Mouse (Mus musculus) embryo, embryonic 9.5 days (tissue): Measurements from ENCODE around the gene Slc32a1.
A peak's percentile ranks its signal among the peaks of the same experiment; 100 is the strongest.

Experiments
- DNase-seq: peaks from one replicate; pipeline ENCODE4 v3.0.0-alpha.2; 2017; ENCODE audit errors: extremely low spot score

Slc32a1 gene

DNA sequence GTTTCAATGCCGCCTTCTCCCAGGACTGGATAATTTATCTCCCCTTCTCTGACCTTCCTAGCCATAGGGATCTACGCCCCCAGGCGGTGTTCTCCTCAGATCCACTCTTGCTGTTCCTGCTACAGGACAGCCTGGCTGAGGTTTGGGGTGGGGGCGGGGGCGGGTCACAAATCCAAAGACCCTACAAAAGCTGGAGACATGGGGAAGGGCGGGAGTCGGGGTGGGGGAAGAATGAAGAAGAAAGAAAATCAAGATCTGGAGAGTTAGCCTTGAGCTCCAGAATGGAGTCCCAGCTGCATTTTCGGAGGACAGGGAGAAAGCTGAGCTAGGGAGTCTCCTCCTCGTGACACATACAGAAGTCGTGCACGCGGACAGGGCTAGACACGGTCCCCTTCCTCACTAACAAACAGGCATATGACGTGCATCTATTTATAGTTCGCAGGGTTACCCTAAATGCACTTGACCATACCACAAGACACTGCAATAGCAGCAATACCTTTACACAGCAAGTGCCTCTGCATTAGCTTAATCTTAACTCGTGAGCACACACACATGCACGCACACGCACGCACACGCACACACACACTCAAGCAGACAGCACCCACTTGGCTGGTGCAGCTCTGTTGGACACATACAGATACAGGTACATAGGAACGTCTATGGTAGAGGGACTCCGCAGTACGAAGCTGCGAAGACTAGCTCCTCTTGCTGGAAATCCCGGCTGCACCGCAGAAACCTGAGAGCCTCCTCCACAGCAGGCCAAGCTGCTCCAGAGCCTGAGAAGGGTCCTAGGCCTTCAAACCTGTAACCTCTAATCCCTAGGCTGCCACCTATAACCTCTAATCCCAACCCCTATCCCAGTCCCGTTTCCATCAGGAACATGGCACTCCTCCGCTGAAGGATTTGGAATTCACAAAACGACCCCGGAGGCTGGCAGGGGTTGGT is 1.4 kb downstream of the Slc32a1 start:
- peak; percentile 56 for DNase-seq

DNA sequence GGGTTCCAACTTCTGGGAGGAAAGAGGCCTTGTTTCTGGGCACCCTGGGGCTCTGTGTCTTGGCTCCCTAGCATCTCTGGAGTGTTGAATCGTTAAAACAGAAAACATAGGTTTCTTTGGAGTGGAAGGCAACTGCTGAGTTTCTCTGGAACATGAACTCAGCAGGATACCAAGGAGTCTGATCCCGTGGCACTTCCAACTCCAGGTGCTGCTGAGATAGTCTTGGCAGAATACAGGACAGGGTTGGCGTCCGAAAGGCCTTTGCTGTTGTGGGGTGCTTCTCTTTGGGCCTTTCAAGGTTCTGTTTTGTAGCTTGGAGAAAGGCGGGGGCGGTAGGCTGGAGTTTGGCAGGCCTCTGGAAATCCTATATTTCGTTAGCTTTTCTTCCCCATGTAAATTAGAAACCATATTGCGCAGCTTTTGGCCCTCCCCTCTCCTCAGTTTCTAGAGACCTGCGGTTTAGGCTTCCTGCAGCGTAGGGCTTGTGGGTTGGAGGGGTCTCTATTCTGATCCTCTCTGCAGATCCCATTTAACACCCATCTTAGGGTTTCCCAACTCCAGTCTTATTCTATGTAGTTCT is 2.2 kb downstream of the Slc32a1 start:
- DNase-seq, result no peak

GRCm38 (mm10) chr2:158613541-158614417 is 3.2 kb downstream of the Slc32a1 start:
- peak; percentile 82 for DNase-seq

DNA sequence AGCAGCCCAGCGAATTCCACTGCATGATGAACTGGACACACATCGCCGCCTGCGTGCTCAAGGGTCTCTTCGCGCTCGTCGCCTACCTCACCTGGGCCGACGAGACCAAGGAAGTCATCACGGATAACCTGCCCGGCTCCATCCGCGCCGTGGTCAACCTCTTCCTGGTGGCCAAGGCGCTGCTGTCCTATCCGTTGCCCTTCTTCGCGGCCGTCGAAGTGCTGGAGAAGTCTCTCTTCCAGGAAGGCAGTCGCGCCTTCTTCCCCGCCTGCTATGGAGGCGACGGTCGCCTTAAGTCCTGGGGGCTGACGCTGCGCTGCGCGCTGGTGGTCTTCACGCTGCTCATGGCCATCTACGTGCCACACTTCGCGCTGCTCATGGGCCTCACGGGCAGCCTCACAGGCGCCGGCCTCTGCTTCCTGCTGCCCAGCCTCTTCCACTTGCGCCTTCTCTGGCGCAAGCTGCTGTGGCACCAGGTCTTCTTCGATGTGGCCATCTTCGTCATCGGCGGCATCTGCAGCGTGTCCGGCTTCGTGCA is 3.9 kb downstream of the Slc32a1 start:
- DNase-seq, result no peak

GRCm38 (mm10) chr2:158615161-158615680 is 4.7 kb downstream of the Slc32a1 start:
- no peak for DNase-seq

- DNase-seq, result no peak
Measured at GRCm38 (mm10) chr2:158615702-158616101, 5.1 kb downstream of the Slc32a1 start.

DNA sequence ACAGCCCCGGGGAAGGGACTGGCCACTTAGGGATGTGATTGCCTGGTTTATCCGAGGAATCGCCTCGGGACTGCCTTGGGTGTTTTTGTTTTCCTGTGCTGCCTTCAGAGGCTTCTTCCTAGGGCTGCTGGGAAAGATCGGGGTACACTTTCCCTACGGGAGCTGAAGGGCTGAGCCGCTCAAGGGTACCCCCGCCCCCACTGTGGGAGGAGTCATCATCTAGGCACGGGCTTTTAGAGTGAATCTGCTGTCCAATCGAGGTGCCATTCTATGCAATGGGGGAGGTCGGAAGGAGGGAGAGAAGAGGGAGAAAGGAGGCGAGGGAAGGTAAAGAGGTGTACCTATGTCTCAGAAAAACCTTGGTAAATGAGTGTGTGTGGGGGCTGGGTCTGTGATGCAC is 5.7 kb downstream of the Slc32a1 start:
- no peak for DNase-seq

GRCm38 (mm10) chr2:158616790-158617189 is 6.2 kb downstream of the Slc32a1 start:
- no peak for DNase-seq

GRCm38 (mm10) chr2:158624718-158625222 is 14.2 kb downstream of the Slc32a1 start, which contains the start of gene Actr5:
Gene Actr5, plus strand, starts transcription at chr2:158624888.
- DNase-seq, result peak; percentile 98

DNA sequence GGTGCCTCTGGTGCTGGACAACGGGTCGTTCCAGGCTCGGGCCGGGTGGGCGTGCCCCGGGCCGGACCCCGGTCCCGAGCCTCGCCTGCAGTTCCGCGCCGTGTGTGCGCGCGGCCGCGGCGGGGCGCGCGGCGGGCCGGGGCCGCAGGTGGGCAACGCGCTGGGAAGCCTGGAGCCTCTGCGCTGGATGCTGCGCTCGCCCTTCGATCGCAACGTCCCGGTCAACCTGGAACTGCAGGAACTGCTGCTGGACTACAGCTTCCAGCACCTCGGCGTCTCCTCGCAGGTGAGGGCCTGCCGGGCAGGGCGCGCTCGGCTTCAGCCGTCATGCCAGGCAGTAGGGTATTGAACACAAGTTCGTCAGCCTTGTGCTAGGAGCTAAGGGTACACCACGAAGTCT is 14.7 kb downstream of the Slc32a1 start:
- DNase-seq, result no peak

GRCm38 (mm10) chr2:158625697-158626096 is 15.1 kb downstream of the Slc32a1 start:
- DNase-seq, result no peak

DNA sequence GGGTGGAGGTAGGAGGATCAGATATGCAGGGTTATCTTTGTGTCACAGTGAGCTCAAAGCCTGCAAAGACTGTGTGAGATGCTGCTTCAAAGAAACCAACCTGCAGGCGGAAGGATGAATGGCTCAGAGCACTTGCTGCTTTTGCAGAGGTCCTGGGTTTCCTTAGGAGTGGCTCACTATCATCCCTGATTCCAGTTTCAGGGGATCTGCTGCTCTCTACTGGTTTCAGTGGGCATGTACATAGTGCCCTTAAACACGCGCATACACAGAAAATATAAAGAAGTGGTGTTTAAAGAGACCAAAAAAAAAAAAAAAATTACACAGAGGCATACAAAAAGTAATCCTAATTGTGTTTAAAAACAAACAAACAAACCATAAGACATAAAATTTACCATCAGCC is 18.3 kb downstream of the Slc32a1 start:
- no peak for DNase-seq

GRCm38 (mm10) chr2:158629414-158629813 is 18.8 kb downstream of the Slc32a1 start:
- DNase-seq, result peak; percentile 44

- DNase-seq, result no peak
Measured at GRCm38 (mm10) chr2:158631873-158632272, 21.3 kb downstream of the Slc32a1 start.

- peak; percentile 63 for DNase-seq
Measured at GRCm38 (mm10) chr2:158641869-158642268, 31.3 kb downstream of the Slc32a1 start.

DNA sequence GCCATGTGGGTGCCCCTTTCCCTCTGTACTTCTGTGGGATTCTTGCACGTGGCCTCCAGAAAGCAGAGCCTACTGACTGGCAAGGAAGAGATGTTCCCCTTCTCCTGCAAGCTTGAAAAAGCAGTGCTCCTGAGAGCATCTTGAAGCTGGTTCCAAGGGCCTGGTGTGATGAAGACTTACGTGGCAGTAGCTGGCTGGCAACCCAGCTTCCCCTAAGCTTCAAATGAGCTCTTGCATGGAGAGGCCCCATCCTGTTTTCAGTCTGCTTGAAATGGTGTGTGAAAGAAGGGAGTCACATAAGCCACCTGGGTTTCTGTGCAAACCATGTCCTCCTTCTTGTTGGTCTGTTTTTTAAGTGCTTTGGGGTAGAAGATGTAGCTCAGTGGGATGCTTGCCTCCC is 32.0 kb downstream of the Slc32a1 start:
- no peak for DNase-seq

DNA sequence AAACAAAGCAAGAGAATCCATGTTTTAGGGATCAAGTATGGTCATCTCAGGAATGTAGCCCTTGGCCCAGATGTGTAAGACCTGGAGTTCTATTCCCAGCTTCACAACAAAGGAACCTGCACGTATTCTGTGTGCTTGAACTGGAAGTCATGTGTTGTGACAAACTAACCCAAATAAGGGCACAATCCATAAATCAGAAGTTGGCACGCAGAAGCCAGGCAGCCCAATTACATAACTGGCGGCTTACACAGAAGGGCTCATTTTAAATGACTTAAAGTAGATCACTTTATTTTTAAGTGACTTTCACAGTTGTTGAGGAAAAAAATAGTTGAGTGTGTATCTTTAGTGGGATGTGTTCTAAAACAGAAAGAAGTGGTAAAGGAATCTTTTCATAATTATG is 33.2 kb downstream of the Slc32a1 start:
- no peak for DNase-seq

DNA sequence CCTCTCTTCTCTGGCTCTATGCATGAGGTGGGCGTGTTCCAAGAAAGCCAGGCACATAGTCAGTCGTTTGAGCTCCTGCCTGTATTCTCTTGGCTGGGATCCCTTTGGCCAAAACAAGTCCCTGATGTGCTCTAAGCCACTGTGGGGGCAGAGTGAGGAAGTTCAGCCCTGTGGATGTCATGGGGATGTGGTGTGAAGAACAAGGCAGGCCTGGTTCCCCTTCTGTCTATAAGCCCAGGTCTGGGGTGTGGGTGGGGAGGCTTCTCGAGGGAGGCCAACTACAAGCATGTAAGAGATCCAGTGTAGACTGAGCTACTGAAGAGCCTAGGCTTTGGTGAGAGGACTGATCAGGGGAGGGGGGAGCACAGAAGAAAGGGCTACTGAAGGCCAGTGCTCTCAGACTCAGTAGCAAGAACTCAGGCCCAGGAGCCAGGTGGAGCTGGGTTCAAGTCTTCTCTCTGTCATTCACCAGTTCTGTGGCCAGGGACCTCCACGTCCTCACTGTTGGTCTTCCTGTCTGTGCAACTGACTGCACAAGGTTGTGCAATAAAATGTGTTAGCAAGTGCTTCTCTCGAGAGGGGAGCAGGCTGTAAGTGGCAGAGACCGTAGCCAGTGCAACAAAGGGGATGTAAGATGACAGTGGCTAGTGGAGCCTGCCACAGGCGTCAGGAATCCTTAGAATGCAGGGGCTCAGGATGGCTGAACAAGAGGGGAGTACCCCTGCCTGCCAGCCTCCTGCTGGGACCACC is 40.8 kb downstream of the Slc32a1 start:
- DNase-seq, result no peak

DNA sequence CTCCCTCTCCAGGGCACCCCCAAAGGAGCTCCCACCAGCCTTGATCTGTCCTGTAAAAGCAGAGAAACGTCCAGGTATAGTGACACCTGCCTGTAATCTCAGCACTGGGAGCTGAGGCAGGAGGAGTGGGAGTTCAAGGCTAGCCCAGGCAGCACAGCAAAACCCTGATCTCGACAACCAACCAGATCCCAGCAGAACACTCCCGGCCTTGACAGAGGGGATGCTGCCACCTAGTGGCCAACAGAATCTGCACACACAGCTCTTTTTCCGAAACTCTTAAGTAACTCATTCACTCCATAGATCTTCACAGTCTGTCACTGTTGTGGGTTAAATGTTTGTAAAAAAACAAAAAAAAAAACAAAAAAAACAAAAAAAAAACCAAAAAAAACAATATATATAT is 42.4 kb downstream of the Slc32a1 start:
- DNase-seq, result peak; percentile 74

- DNase-seq, result no peak
Measured at GRCm38 (mm10) chr2:158654717-158655116, 44.1 kb downstream of the Slc32a1 start.

GRCm38 (mm10) chr2:158655806-158656205 is 45.2 kb downstream of the Slc32a1 start:
- no peak for DNase-seq
